Mouse (Mus musculus): ENCODE results near the gene Glce.

The Glce gene

GRCm38 (mm10) chr9:62026600-62026999 is 95.9 kb downstream of the Glce start, which contains the start of gene Paqr5:
Paqr5 (minus strand) TSS chr9:62026856.
- DNase-seq (ENCODE audit: low read depth), result no peak

GRCm38 (mm10) chr9:62025056-62025455 is 97.4 kb downstream of the Glce start:
- DNase-seq (ENCODE audit: low read depth), result no peak

- DNase-seq (ENCODE audit: low read depth), result no peak
These were observed 98.6 kb downstream of the Glce start for GRCm38 (mm10) chr9:62023879-62024278.

GRCm38 (mm10) chr9:62022961-62023680 is 99.3 kb downstream of the Glce start:
- no peak for DNase-seq (ENCODE audit: low read depth)

GRCm38 (mm10) chr9:62021583-62022120 is 100.8 kb downstream of the Glce start:
- DNase-seq (ENCODE audit: low read depth), result no peak

- no peak for DNase-seq (ENCODE audit: low read depth)
These were observed 102.2 kb downstream of the Glce start for GRCm38 (mm10) chr9:62020259-62020658.

- DNase-seq (ENCODE audit: low read depth), result no peak
These were observed 104.0 kb downstream of the Glce start for GRCm38 (mm10) chr9:62018229-62019093.

- DNase-seq (ENCODE audit: low read depth), result no peak
These were observed 105.1 kb downstream of the Glce start for GRCm38 (mm10) chr9:62017329-62017728.

- no peak for DNase-seq (ENCODE audit: low read depth)
These were observed 107.0 kb downstream of the Glce start for GRCm38 (mm10) chr9:62015504-62015903.

GRCm38 (mm10) chr9:62013316-62014097 is 108.9 kb downstream of the Glce start:
- DNase-seq (ENCODE audit: low read depth), result peak; percentile 24

- DNase-seq (ENCODE audit: low read depth), result no peak
These were observed 114.1 kb downstream of the Glce start for GRCm38 (mm10) chr9:62008360-62008759.

All from fibroblast of lung, adult 2 months (primary cell).